In genomic region chr10:62730826-62731225, GRCm38 (mm10) we compare ENCODE assay signal across 15 mouse cellular contexts.
"Had no signal": no experiment of that assay in that cellular context is flagged by ENCODE, and none has a peak within 500 bp of the region (broad histone marks: within the 10 kb centered on the region; RNA-seq: fewer than 3 reads in every experiment).

No protein-coding gene starts in this region.

- DNase-seq: cerebellum, adult 8-10 months; cerebellum, adult 9-10 months; cerebellum, postnatal 10 days; cerebellum, postnatal 14 days; cerebellum, postnatal 25 days; cerebellum, postnatal 36 days; embryo, embryonic 11 days; forebrain, postnatal 0 days; gastrocnemius, adult 2 months; gastrocnemius, postnatal 10 days; gastrocnemius, postnatal 14 days; gastrocnemius, postnatal 25 days; gastrocnemius, postnatal 36 days; heart, adult 18-20 months; heart, adult 2 months had no signal
